Mouse (Mus musculus) cortical plate, adult 2 months (tissue): ENCODE data around the gene Dffb.

Experiments
- CTCF ChIP-seq: fragments of 200-500 bp; IDR thresholded peaks from 2 replicates; pipeline ENCODE4 v1.5.1; 2011; ENCODE audit warnings: mild to moderate bottlenecking, control low read depth, low read length; ENCODE audit not compliant: insufficient read depth; ENCODE audit errors: extremely low read depth
- POLR2A ChIP-seq: fragments of 200-500 bp; IDR thresholded peaks from 2 replicates; pipeline ENCODE4 v1.6.1; 2011; ENCODE audit warnings: mild to moderate bottlenecking, low read length, control low read depth; ENCODE audit not compliant: insufficient read depth; ENCODE audit errors: extremely low read depth

DNA sequence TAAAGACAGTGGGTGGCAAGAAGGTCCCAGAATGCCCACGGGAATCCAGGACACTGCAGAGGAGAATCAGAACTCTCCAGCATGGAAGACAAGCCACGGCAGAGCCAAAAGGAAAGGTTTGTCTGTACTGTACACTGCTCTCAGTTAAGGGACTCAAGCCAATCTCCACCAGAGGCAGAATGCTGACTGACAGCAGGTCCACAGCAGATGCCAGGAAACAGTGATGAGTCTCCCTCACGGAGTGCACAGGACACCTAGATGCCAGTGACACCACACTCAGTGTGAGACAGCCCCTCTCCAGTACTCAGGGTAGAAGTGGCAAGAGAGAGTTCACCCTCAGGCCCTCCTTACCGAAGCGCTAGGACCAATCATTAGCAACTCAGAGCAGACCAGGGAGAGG, 8.3 kb downstream of the Dffb start:
- TF ChIP-seq CTCF (no peak), POLR2A (no peak)
